Mouse (Mus musculus): ENCODE results near the gene Scnm1.

- TF ChIP-seq CHD2 (IDR thresholded peaks at IDR 0.05; ENCODE audit: low read depth, low read length) (no peak), MAFK (IDR thresholded peaks at IDR 0.05; ENCODE audit: insufficient read depth, low read depth, low read length) (no peak), ZC3H11A (IDR thresholded peaks at IDR 0.05; ENCODE audit: borderline replicate concordance, low read depth, low read length) (no peak), HCFC1 (IDR thresholded peaks at IDR 0.05; ENCODE audit: borderline replicate concordance, insufficient read depth, low read length) (no peak)
Observed at GRCm38 (mm10) chr3:95105121-95105520, 28.7 kb downstream of the Scnm1 start.

All from ES-E14 (cell line).